In genomic region chr17:36170287-36170814, GRCm38 (mm10) we compare ENCODE assay signal across 32 mouse cellular contexts. TPM values are rescaled to one million over a fixed set of nuclear protein-coding genes. Genes with fewer than 3 reads are reported as not detected.
DNase-seq lines count a peak whose midpoint lies in the region; ATAC-seq and TF ChIP-seq lines count a peak whose summit lies in the region.
"Had no signal": no experiment of that assay in that cellular context is flagged by ENCODE, and none has a peak within 500 bp of the region (broad histone marks: within the 10 kb centered on the region; RNA-seq: fewer than 3 reads in every experiment).

No protein-coding gene starts in this region.

- H3K4me2 ChIP-seq in lung, embryonic 15.5 days = no peak overlapping the region; the same call in 1 of the 2 replicates
- H3K4me2 ChIP-seq in midbrain, embryonic 11.5 days = no peak overlapping the region
- H3K4me2 ChIP-seq in midbrain, postnatal 0 days (ENCODE audit: low read depth, low read length, poor library complexity, severe bottlenecking) = no peak overlapping the region
- H3K4me2 ChIP-seq: embryonic facial prominence, embryonic 13.5 days; forebrain, embryonic 12.5 days; forebrain, embryonic 15.5 days; heart, embryonic 13.5 days; hindbrain, embryonic 12.5 days had no signal

- ATAC-seq in lung, embryonic 15.5 days (ENCODE audit: borderline replicate concordance, extremely low read depth, low FRiP score, low TSS enrichment) = peak; percentile 41; the same call in 1 of the 2 replicates
- ATAC-seq in midbrain, embryonic 11.5 days (ENCODE audit: low FRiP score) = no peak
- ATAC-seq in midbrain, postnatal 0 days (ENCODE audit: low FRiP score) = no peak
- ATAC-seq: activated CD4-positive, CD25-positive, alpha-beta regulatory T cell, adult 4 months; forebrain, embryonic 15.5 days; hindbrain, embryonic 16.5 days had no signal

- no peak overlapping the region for H3K4me3 ChIP-seq in lung, embryonic 15.5 days
- no peak overlapping the region for H3K4me3 ChIP-seq in midbrain, embryonic 11.5 days (ENCODE audit: low read depth, low read length)
- H3K4me3 ChIP-seq in midbrain, postnatal 0 days (ENCODE audit: low read depth, low read length) = no peak overlapping the region
- H3K4me3 ChIP-seq in limb, embryonic 10.5 days = no peak overlapping the region
- H3K4me3 ChIP-seq in kidney, adult 2 months (ENCODE audit: insufficient read depth, low read depth, low read length) = no peak overlapping the region
- H3K4me3 ChIP-seq: embryonic facial prominence, embryonic 10.5 days; embryonic facial prominence, embryonic 13.5 days; erythroblast, embryonic 14.5 days; forebrain, embryonic 12.5 days; forebrain, embryonic 15.5 days; heart, adult 2 months; heart, embryonic 10.5 days; heart, embryonic 13.5 days; hindbrain, embryonic 12.5 days had no signal

- 0 out of 2 replicates have a peak overlapping the region, but pooled peaks have one; percentile 77 for H3K27ac ChIP-seq in lung, embryonic 15.5 days
- no peak overlapping the region for H3K27ac ChIP-seq in midbrain, embryonic 11.5 days (ENCODE audit: low read depth, low read length)
- no peak overlapping the region for H3K27ac ChIP-seq in midbrain, postnatal 0 days (ENCODE audit: low read depth, low read length)
- no peak overlapping the region for H3K27ac ChIP-seq in limb, embryonic 10.5 days
- H3K27ac ChIP-seq in kidney, adult 2 months (ENCODE audit: insufficient read depth, low read depth, low read length) = no peak overlapping the region
- H3K27ac ChIP-seq: embryonic facial prominence, embryonic 10.5 days; embryonic facial prominence, embryonic 13.5 days; forebrain, embryonic 12.5 days; forebrain, embryonic 15.5 days; heart, adult 2 months; heart, embryonic 10.5 days; heart, embryonic 13.5 days; hindbrain, embryonic 12.5 days had no signal

- H3K27me3 ChIP-seq in lung, embryonic 15.5 days = peaks cover 45% of the 10 kb centered on the region
- peaks cover 38% of the 10 kb centered on the region for H3K27me3 ChIP-seq in midbrain, embryonic 11.5 days (ENCODE audit: control insufficient read depth, insufficient read depth, low read length)
- peaks cover 30% of the 10 kb centered on the region for H3K27me3 ChIP-seq in midbrain, postnatal 0 days (ENCODE audit: insufficient read depth, low read length)
- H3K27me3 ChIP-seq in limb, embryonic 10.5 days (ENCODE audit: low read depth, poor library complexity, severe bottlenecking) = peaks cover 64% of the 10 kb centered on the region
- peaks cover 3% of the 10 kb centered on the region; the same call in 1 of the 2 replicates for H3K27me3 ChIP-seq in kidney, adult 2 months (replicated peaks; ENCODE audit: control insufficient read depth, insufficient read depth, low read length)

- TF ChIP-seq POLR2A in kidney, adult 2 months (IDR thresholded peaks at IDR 0.05; ENCODE audit: low read depth, low read length) = no peak

- no peak for DNase-seq in lung, postnatal 10 days
- peak; percentile 79 for DNase-seq in midbrain, embryonic 11.5 days (ENCODE audit: low spot score, missing footprints)
- no peak for DNase-seq in midbrain, postnatal 0 days (ENCODE audit: low spot score)
- DNase-seq in limb, embryonic 10.5 days (ENCODE audit: low spot score) = peak; percentile 2
- no peak for DNase-seq in kidney, adult 2 months
- DNase-seq: adrenal gland, adult 8-10 months; adrenal gland, postnatal 25 days; cerebellum, adult 11-12 months; cerebellum, adult 8-10 months; cerebellum, postnatal 10 days; cerebellum, postnatal 36 days; embryo, embryonic 11 days; gastrocnemius, postnatal 36 days; heart, adult 2 months; heart, postnatal 14 days; heart, postnatal 4 days had no signal

- no peak overlapping the region for H3K9ac ChIP-seq in lung, embryonic 15.5 days
- no peak overlapping the region for H3K9ac ChIP-seq in midbrain, embryonic 11.5 days (ENCODE audit: low read length)
- no peak overlapping the region for H3K9ac ChIP-seq in midbrain, postnatal 0 days (replicated peaks; ENCODE audit: low read length, poor library complexity, severe bottlenecking)
- H3K9ac ChIP-seq: embryonic facial prominence, embryonic 13.5 days; forebrain, embryonic 12.5 days; forebrain, embryonic 15.5 days; heart, embryonic 13.5 days; hindbrain, embryonic 12.5 days had no signal

- TF ChIP-seq CTCF in midbrain, postnatal 0 days (IDR thresholded peaks at IDR 0.05) = no peak
- no peak for TF ChIP-seq CTCF in kidney, adult 2 months (conservative IDR thresholded peaks at IDR 0.05; ENCODE audit: insufficient read depth, insufficient read length, low read depth, low read length)

- no peaks in the 10 kb centered on the region for H3K9me3 ChIP-seq in lung, embryonic 15.5 days
- H3K9me3 ChIP-seq in midbrain, embryonic 11.5 days (ENCODE audit: control insufficient read depth, low read length) = no peaks in the 10 kb centered on the region
- H3K9me3 ChIP-seq in midbrain, postnatal 0 days (ENCODE audit: low read length) = no peaks in the 10 kb centered on the region
- no peaks in the 10 kb centered on the region for H3K9me3 ChIP-seq in limb, embryonic 10.5 days (replicated peaks)
- H3K9me3 ChIP-seq: embryonic facial prominence, embryonic 10.5 days; embryonic facial prominence, embryonic 13.5 days; forebrain, embryonic 12.5 days; forebrain, embryonic 15.5 days; heart, embryonic 10.5 days; heart, embryonic 13.5 days; hindbrain, embryonic 12.5 days had no signal

- 11% methylated on average over 1 of the region's 1 CpGs for WGBS in lung, embryonic 15.5 days
- 57% methylated on average over 1 of the region's 1 CpGs for WGBS in midbrain, embryonic 11.5 days
- 52% methylated on average over 1 of the region's 1 CpGs for WGBS in midbrain, postnatal 0 days
- 56% methylated on average over 1 of the region's 1 CpGs for WGBS in limb, embryonic 10.5 days
- WGBS in kidney, adult 2 months = 69% methylated on average over 1 of the region's 1 CpGs

- H3K36me3 ChIP-seq in lung, embryonic 15.5 days = no peaks in the 10 kb centered on the region
- H3K36me3 ChIP-seq in midbrain, embryonic 11.5 days (ENCODE audit: control insufficient read depth, insufficient read depth, low read length) = no peaks in the 10 kb centered on the region
- H3K36me3 ChIP-seq in midbrain, postnatal 0 days (ENCODE audit: insufficient read depth, low read length) = no peaks in the 10 kb centered on the region
- H3K36me3 ChIP-seq in limb, embryonic 10.5 days = no peaks in the 10 kb centered on the region
- H3K36me3 ChIP-seq in kidney, adult 2 months (ENCODE audit: control insufficient read depth, insufficient read depth, low read length) = no peaks in the 10 kb centered on the region
- H3K36me3 ChIP-seq: embryonic facial prominence, embryonic 10.5 days; embryonic facial prominence, embryonic 13.5 days; forebrain, embryonic 12.5 days; forebrain, embryonic 15.5 days; heart, embryonic 10.5 days; heart, embryonic 13.5 days; hindbrain, embryonic 12.5 days had no signal

- H3K4me1 ChIP-seq in lung, embryonic 15.5 days = no peaks in the 10 kb centered on the region
- no peaks in the 10 kb centered on the region for H3K4me1 ChIP-seq in midbrain, embryonic 11.5 days (ENCODE audit: control insufficient read depth, insufficient read depth, low read length)
- H3K4me1 ChIP-seq in midbrain, postnatal 0 days (ENCODE audit: insufficient read depth, low read length) = no peaks in the 10 kb centered on the region
- 0 out of 2 replicates have a peak, but pooled peaks cover 8% of the 10 kb centered on the region for H3K4me1 ChIP-seq in limb, embryonic 10.5 days
- 0 out of 2 replicates have a peak, but pooled peaks cover 2% of the 10 kb centered on the region for H3K4me1 ChIP-seq in kidney, adult 2 months (ENCODE audit: control insufficient read depth, insufficient read depth, low read length)
- H3K4me1 ChIP-seq: hindbrain, embryonic 12.5 days had no signal

RNA-seq across cellular contexts. Expression of gene Gm8909, which starts 2.0 kb away (rescaled TPM):
- polyA plus RNA-seq in lung, embryonic 15.5 days (2015; fragmentation: Nextera tagmentation; extraction: Ambion mirVana) = 35.2 and 39.5 TPM in 2 replicates
- 0.16 TPM in 1 of 2 replicates, not detected in the other for polyA plus RNA-seq in midbrain, embryonic 11.5 days (2014; fragmentation: Nextera tagmentation; extraction: Ambion mirVana)
- not detected in 2 replicates for total RNA-seq in midbrain, postnatal 0 days (2014; rRNA removed)
- not detected in 2 replicates for polyA plus RNA-seq in midbrain, postnatal 0 days (2015; fragmentation: Nextera tagmentation; extraction: Ambion mirVana)
- not detected in 2 replicates for polyA plus RNA-seq in limb, embryonic 10.5 days (2016; fragmentation: Nextera tagmentation; extraction: Ambion mirVana)
- polyA plus RNA-seq in kidney, adult 2 months (2012; rRNA removed) = 0.14 TPM in 1 of 2 replicates, not detected in the other
- total RNA-seq: adrenal gland, postnatal 25 days; ES-E14; gastrocnemius, adult 8-10 months; gastrocnemius, postnatal 36 days; granulocyte monocyte progenitor cell, adult 5-6 weeks; heart, postnatal 14 days; heart, postnatal 4 days had no signal
- polyA plus RNA-seq: brain, embryonic 14.5 days; cortical plate, adult 2 months; embryonic facial prominence, embryonic 10.5 days; embryonic facial prominence, embryonic 13.5 days; erythroblast, embryonic 14.5 days; forebrain, embryonic 12.5 days; forebrain, embryonic 15.5 days; heart, adult 2 months; hindbrain, embryonic 12.5 days; hindbrain, embryonic 16.5 days had no signal

RNA-seq across cellular contexts. Expression of gene H2-T3, which starts 19.7 kb away (rescaled TPM):
- 0.59 and 0.71 TPM in 2 replicates for polyA plus RNA-seq in lung, embryonic 15.5 days (2015; fragmentation: Nextera tagmentation; extraction: Ambion mirVana)
- polyA plus RNA-seq in midbrain, embryonic 11.5 days (2014; fragmentation: Nextera tagmentation; extraction: Ambion mirVana) = not detected in 2 replicates
- not detected in 2 replicates for total RNA-seq in midbrain, postnatal 0 days (2014; rRNA removed)
- not detected in 2 replicates for polyA plus RNA-seq in midbrain, postnatal 0 days (2015; fragmentation: Nextera tagmentation; extraction: Ambion mirVana)
- polyA plus RNA-seq in limb, embryonic 10.5 days (2016; fragmentation: Nextera tagmentation; extraction: Ambion mirVana) = not detected in 2 replicates
- not detected in 2 replicates for polyA plus RNA-seq in kidney, adult 2 months (2012; rRNA removed)
- total RNA-seq: adrenal gland, adult 8-10 months; adrenal gland, postnatal 25 days; gastrocnemius, adult 8-10 months; granulocyte monocyte progenitor cell, adult 5-6 weeks; heart, adult 2 months; heart, postnatal 4 days had no signal
- polyA plus RNA-seq: brain, embryonic 14.5 days; cortical plate, adult 2 months; embryonic facial prominence, embryonic 10.5 days; embryonic facial prominence, embryonic 13.5 days; erythroblast, embryonic 14.5 days; forebrain, embryonic 12.5 days; forebrain, embryonic 15.5 days; heart, adult 2 months; heart, embryonic 10.5 days; hindbrain, embryonic 12.5 days; hindbrain, embryonic 16.5 days had no signal

RNA-seq across cellular contexts. Expression of gene Gm7030, which starts 41.1 kb away (rescaled TPM):
- polyA plus RNA-seq in lung, embryonic 15.5 days (2015; fragmentation: Nextera tagmentation; extraction: Ambion mirVana) = 0.19 TPM in 1 of 2 replicates, not detected in the other
- not detected in 2 replicates for polyA plus RNA-seq in midbrain, embryonic 11.5 days (2014; fragmentation: Nextera tagmentation; extraction: Ambion mirVana)
- total RNA-seq in midbrain, postnatal 0 days (2014; rRNA removed) = not detected in 2 replicates
- not detected in 2 replicates for polyA plus RNA-seq in midbrain, postnatal 0 days (2015; fragmentation: Nextera tagmentation; extraction: Ambion mirVana)
- not detected in 2 replicates for polyA plus RNA-seq in limb, embryonic 10.5 days (2016; fragmentation: Nextera tagmentation; extraction: Ambion mirVana)
- polyA plus RNA-seq in kidney, adult 2 months (2012; rRNA removed) = 0.19 TPM in 1 of 2 replicates, not detected in the other
- total RNA-seq: adrenal gland, postnatal 25 days; ES-E14; gastrocnemius, adult 8-10 months; gastrocnemius, postnatal 36 days; granulocyte monocyte progenitor cell, adult 5-6 weeks; heart, adult 2 months; heart, postnatal 14 days; heart, postnatal 4 days had no signal
- polyA plus RNA-seq: activated CD4-positive, CD25-positive, alpha-beta regulatory T cell, adult 4 months; brain, embryonic 14.5 days; cortical plate, adult 2 months; embryonic facial prominence, embryonic 10.5 days; embryonic facial prominence, embryonic 13.5 days; forebrain, embryonic 12.5 days; forebrain, embryonic 15.5 days; heart, adult 2 months; heart, embryonic 10.5 days; heart, embryonic 13.5 days; hindbrain, embryonic 12.5 days; hindbrain, embryonic 16.5 days had no signal

RNA-seq across cellular contexts. Expression of gene Gm19684, which starts 48.9 kb away (rescaled TPM):
- not detected in 2 replicates for polyA plus RNA-seq in lung, embryonic 15.5 days (2015; fragmentation: Nextera tagmentation; extraction: Ambion mirVana)
- polyA plus RNA-seq in midbrain, embryonic 11.5 days (2014; fragmentation: Nextera tagmentation; extraction: Ambion mirVana) = not detected in 2 replicates
- total RNA-seq in midbrain, postnatal 0 days (2014; rRNA removed) = not detected in 2 replicates
- not detected in 2 replicates for polyA plus RNA-seq in midbrain, postnatal 0 days (2015; fragmentation: Nextera tagmentation; extraction: Ambion mirVana)
- polyA plus RNA-seq in limb, embryonic 10.5 days (2016; fragmentation: Nextera tagmentation; extraction: Ambion mirVana) = not detected in 2 replicates
- 0.15 and 0.36 TPM in 2 replicates for polyA plus RNA-seq in kidney, adult 2 months (2012; rRNA removed)
- total RNA-seq: ES-E14; gastrocnemius, postnatal 36 days; heart, postnatal 14 days; heart, postnatal 4 days had no signal
- polyA plus RNA-seq: brain, embryonic 14.5 days; cortical plate, adult 2 months; embryonic facial prominence, embryonic 10.5 days; embryonic facial prominence, embryonic 13.5 days; erythroblast, embryonic 14.5 days; forebrain, embryonic 12.5 days; forebrain, embryonic 15.5 days; heart, embryonic 10.5 days; heart, embryonic 13.5 days; hindbrain, embryonic 12.5 days; hindbrain, embryonic 16.5 days had no signal

Comparison
In these comparisons a context has a peak if more than half of its experiments do, and no peak if none do; other contexts are left out.
1. DNase-seq: peak in midbrain, embryonic 11.5 days (single experiment) and limb, embryonic 10.5 days (single experiment); none in lung, postnatal 10 days (single experiment), midbrain, postnatal 0 days (single experiment) and kidney, adult 2 months (single experiment).
2. RNA of gene Gm8909, which starts 2.0 kb away (polyA plus RNA-seq): 35.2 to 39.5 TPM in lung, embryonic 15.5 days; 0.16 TPM in midbrain, embryonic 11.5 days, not detected in limb, embryonic 10.5 days, 0.14 TPM in kidney, adult 2 months and not detected in midbrain, postnatal 0 days; every median in the first group is over 10 times any median in the second.